Comparison of ENCODE assay signal across 9 mouse cellular contexts in genomic region chr2:28038391-28039096, GRCm38 (mm10). TPM values are rescaled to one million over a fixed set of nuclear protein-coding genes. Genes with fewer than 3 reads are reported as not detected.
DNase-seq lines count a peak whose midpoint lies in the region; ATAC-seq and TF ChIP-seq lines count a peak whose summit lies in the region.
"Had no signal": no experiment of that assay in that cellular context is flagged by ENCODE, and none has a peak within 500 bp of the region (broad histone marks: within the 10 kb centered on the region; RNA-seq: fewer than 3 reads in every experiment).

No protein-coding gene starts in this region.

- peaks cover 5% of the 10 kb centered on the region; the same call in 1 of the 2 replicates for H3K4me1 ChIP-seq in midbrain, embryonic 14.5 days (ENCODE audit: control insufficient read depth, insufficient read depth, low read length)
- H3K4me1 ChIP-seq in midbrain, embryonic 11.5 days (ENCODE audit: control insufficient read depth, insufficient read depth, low read length): no peaks in the 10 kb centered on the region
- peaks cover 11% of the 10 kb centered on the region for H3K4me1 ChIP-seq in forebrain, embryonic 14.5 days (ENCODE audit: control insufficient read depth, insufficient read depth, low read length)
- 0 out of 2 replicates have a peak, but pooled peaks cover 2% of the 10 kb centered on the region for H3K4me1 ChIP-seq in stomach, postnatal 0 days (replicated peaks; ENCODE audit: control insufficient read depth, insufficient read depth)

- TF ChIP-seq EP300 in stomach, postnatal 0 days (optimal IDR thresholded peaks at IDR 0.05): no peak

- H3K27ac ChIP-seq in midbrain, embryonic 14.5 days (replicated peaks; ENCODE audit: low read depth, low read length): 0 out of 2 replicates have a peak overlapping the region, but pooled peaks have one; percentile 8
- H3K27ac ChIP-seq in midbrain, embryonic 11.5 days (ENCODE audit: low read depth, low read length): no peak overlapping the region
- H3K27ac ChIP-seq in forebrain, embryonic 14.5 days (ENCODE audit: low read depth, low read length): peak overlapping the region; percentile 68
- H3K27ac ChIP-seq in layer of hippocampus, adult 2 months: no peak overlapping the region
- H3K27ac ChIP-seq in stomach, postnatal 0 days (replicated peaks): no peak overlapping the region
- H3K27ac ChIP-seq: macrophage; stomach, embryonic 15.5 days had no signal

- H3K27me3 ChIP-seq in midbrain, embryonic 14.5 days (ENCODE audit: control insufficient read depth, insufficient read depth, low read length): no peaks in the 10 kb centered on the region
- H3K27me3 ChIP-seq in midbrain, embryonic 11.5 days (ENCODE audit: control insufficient read depth, insufficient read depth, low read length): no peaks in the 10 kb centered on the region
- H3K27me3 ChIP-seq in forebrain, embryonic 14.5 days (replicated peaks; ENCODE audit: control insufficient read depth, insufficient read depth, low read length): no peaks in the 10 kb centered on the region
- H3K27me3 ChIP-seq in stomach, postnatal 0 days (ENCODE audit: control insufficient read depth, insufficient read depth, low read length): no peaks in the 10 kb centered on the region
- H3K27me3 ChIP-seq: stomach, embryonic 15.5 days had no signal

- H3K4me2 ChIP-seq in midbrain, embryonic 14.5 days (ENCODE audit: low read length): no peak overlapping the region
- no peak overlapping the region for H3K4me2 ChIP-seq in midbrain, embryonic 11.5 days
- no peak overlapping the region for H3K4me2 ChIP-seq in forebrain, embryonic 14.5 days (ENCODE audit: low read length)
- H3K4me2 ChIP-seq in stomach, postnatal 0 days (replicated peaks; ENCODE audit: low read depth): no peak overlapping the region
- H3K4me2 ChIP-seq: stomach, embryonic 15.5 days had no signal

- no peaks in the 10 kb centered on the region for H3K36me3 ChIP-seq in midbrain, embryonic 14.5 days (ENCODE audit: control insufficient read depth, insufficient read depth, low read length)
- H3K36me3 ChIP-seq in midbrain, embryonic 11.5 days (ENCODE audit: control insufficient read depth, insufficient read depth, low read length): no peaks in the 10 kb centered on the region
- no peaks in the 10 kb centered on the region for H3K36me3 ChIP-seq in forebrain, embryonic 14.5 days (ENCODE audit: control insufficient read depth, insufficient read depth, low read length)
- no peaks in the 10 kb centered on the region for H3K36me3 ChIP-seq in stomach, postnatal 0 days (ENCODE audit: control insufficient read depth, insufficient read depth, low read length)

- peak; percentile 32 for DNase-seq in midbrain, embryonic 14.5 days
- DNase-seq in midbrain, embryonic 11.5 days (ENCODE audit: low spot score, missing footprints): no peak
- peak; percentile 74 for DNase-seq in forebrain, embryonic 14.5 days (ENCODE audit: low spot score)
- peak; percentile 32 for DNase-seq in layer of hippocampus, adult 2 months (ENCODE audit: low spot score in 2 of 2)
- no peak for DNase-seq in stomach, postnatal 0 days (ENCODE audit: low spot score)
- DNase-seq in lung, postnatal 10 days: no peak
- no peak for DNase-seq in ovary, postnatal 10 days (ENCODE audit: low spot score)

- 84% methylated on average over 14 of the region's 14 CpGs for WGBS in midbrain, embryonic 14.5 days
- 89% methylated on average over 14 of the region's 14 CpGs for WGBS in midbrain, embryonic 11.5 days
- WGBS in forebrain, embryonic 14.5 days: 68% methylated on average over 14 of the region's 14 CpGs
- WGBS in stomach, postnatal 0 days: 66% methylated on average over 14 of the region's 14 CpGs

- H3K9ac ChIP-seq in midbrain, embryonic 14.5 days (replicated peaks; ENCODE audit: low read length): no peak overlapping the region
- H3K9ac ChIP-seq in midbrain, embryonic 11.5 days (ENCODE audit: low read length): no peak overlapping the region
- H3K9ac ChIP-seq in forebrain, embryonic 14.5 days (ENCODE audit: low read length): no peak overlapping the region
- H3K9ac ChIP-seq in stomach, postnatal 0 days (ENCODE audit: low read length): no peak overlapping the region
- H3K9ac ChIP-seq: stomach, embryonic 15.5 days had no signal

- no peak overlapping the region for H3K4me3 ChIP-seq in midbrain, embryonic 14.5 days (replicated peaks; ENCODE audit: low read depth, low read length)
- H3K4me3 ChIP-seq in midbrain, embryonic 11.5 days (ENCODE audit: low read depth, low read length): no peak overlapping the region
- no peak overlapping the region for H3K4me3 ChIP-seq in forebrain, embryonic 14.5 days (ENCODE audit: low read depth, low read length)
- no peak overlapping the region for H3K4me3 ChIP-seq in layer of hippocampus, adult 2 months
- no peak overlapping the region for H3K4me3 ChIP-seq in stomach, postnatal 0 days (ENCODE audit: low read depth, low read length)
- H3K4me3 ChIP-seq: stomach, embryonic 15.5 days had no signal

- ATAC-seq in midbrain, embryonic 14.5 days (ENCODE audit: low FRiP score, low TSS enrichment): no peak
- ATAC-seq in midbrain, embryonic 11.5 days (ENCODE audit: low FRiP score): no peak
- ATAC-seq in forebrain, embryonic 14.5 days: peak; percentile 20; the same call in 1 of the 2 replicates
- ATAC-seq in stomach, postnatal 0 days (ENCODE audit: low FRiP score, low TSS enrichment): peak; percentile 16; the same call in 1 of the 2 replicates

- no peaks in the 10 kb centered on the region for H3K9me3 ChIP-seq in midbrain, embryonic 14.5 days (ENCODE audit: control insufficient read depth, low read length)
- no peaks in the 10 kb centered on the region for H3K9me3 ChIP-seq in midbrain, embryonic 11.5 days (ENCODE audit: control insufficient read depth, low read length)
- H3K9me3 ChIP-seq in forebrain, embryonic 14.5 days (replicated peaks; ENCODE audit: control insufficient read depth, low read length): no peaks in the 10 kb centered on the region
- no peaks in the 10 kb centered on the region for H3K9me3 ChIP-seq in stomach, postnatal 0 days (ENCODE audit: control insufficient read depth, low read length)
- H3K9me3 ChIP-seq: stomach, embryonic 15.5 days had no signal

- TF ChIP-seq CTCF in layer of hippocampus, adult 2 months (conservative IDR thresholded peaks at IDR 0.05): no peak
- TF ChIP-seq CTCF in stomach, postnatal 0 days (IDR thresholded peaks at IDR 0.05; ENCODE audit: low read depth): no peak

RNA-seq across cellular contexts. Expression of gene Fcnb, which starts 46.1 kb away (rescaled TPM):
- not detected in 2 replicates for polyA plus RNA-seq in midbrain, embryonic 14.5 days (2014; fragmentation: Nextera tagmentation; extraction: Ambion mirVana)
- 0.15 and 0.32 TPM in 2 replicates for polyA plus RNA-seq in midbrain, embryonic 11.5 days (2014; fragmentation: Nextera tagmentation; extraction: Ambion mirVana)
- polyA plus RNA-seq in forebrain, embryonic 14.5 days (2014; fragmentation: Nextera tagmentation; extraction: Ambion mirVana): not detected in 2 replicates
- total RNA-seq in layer of hippocampus, adult 2 months (2021): not detected
- polyA plus RNA-seq in stomach, postnatal 0 days (2015; fragmentation: Nextera tagmentation; extraction: Ambion mirVana): 0.13 and 0.41 TPM in 2 replicates

Comparison
In these comparisons a context has a peak if more than half of its experiments do, and no peak if none do; other contexts are left out.
1. DNase-seq: peak in midbrain, embryonic 14.5 days (single experiment), forebrain, embryonic 14.5 days (single experiment) and layer of hippocampus, adult 2 months (2 of 2); none in midbrain, embryonic 11.5 days (single experiment), stomach, postnatal 0 days (single experiment), lung, postnatal 10 days (single experiment) and ovary, postnatal 10 days (single experiment).
2. H3K27ac ChIP-seq: peak in midbrain, embryonic 14.5 days (single experiment) and forebrain, embryonic 14.5 days (single experiment); none in midbrain, embryonic 11.5 days (single experiment), layer of hippocampus, adult 2 months (single experiment) and stomach, postnatal 0 days (single experiment).
3. ATAC-seq: peak in forebrain, embryonic 14.5 days (single experiment) and stomach, postnatal 0 days (single experiment); none in midbrain, embryonic 14.5 days (single experiment) and midbrain, embryonic 11.5 days (single experiment).